Mouse (Mus musculus) ES-E14 (cell line): ENCODE results near the gene Cadm1.

Experiments used
- HCFC1 ChIP-seq: IDR thresholded peaks from 2 replicates; pipeline ENCODE4 v1.6.1; 2012; ENCODE audit warnings: low read length, inconsistent platforms, borderline replicate concordance; ENCODE audit not compliant: insufficient read depth
- MAFK ChIP-seq: IDR thresholded peaks from 2 replicates; pipeline ENCODE4 v1.6.1; 2014; ENCODE audit warnings: mild to moderate bottlenecking, low read depth, low read length, inconsistent platforms; ENCODE audit not compliant: insufficient read depth
- ZC3H11A ChIP-seq: IDR thresholded peaks from 2 replicates; pipeline ENCODE4 v1.6.1; 2012; ENCODE audit warnings: low read depth, mild to moderate bottlenecking, inconsistent platforms, low read length, borderline replicate concordance
- ZNF384 ChIP-seq: IDR thresholded peaks from 2 replicates; pipeline ENCODE4 v1.6.1; 2012; ENCODE audit warnings: low read depth, low read length, inconsistent platforms

DNA sequence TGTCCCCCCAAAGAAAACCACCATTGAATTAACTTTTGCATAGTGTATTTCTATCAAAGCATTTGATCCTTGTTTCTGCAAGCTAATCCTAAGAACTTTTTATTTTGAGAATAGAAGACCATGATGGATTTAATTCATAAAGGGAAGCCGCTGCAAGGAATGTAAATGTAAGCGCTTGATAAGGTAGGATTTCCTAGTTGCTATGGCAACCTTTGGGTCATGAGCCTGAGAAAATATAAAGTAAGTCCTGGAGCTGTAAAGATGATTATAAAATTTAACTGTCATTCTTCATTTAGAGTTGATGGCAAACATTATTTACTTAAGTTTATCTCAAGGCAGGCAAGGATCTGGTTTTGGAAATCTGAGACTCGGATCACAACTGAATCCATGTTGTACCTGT is 197.6 kb downstream of the Cadm1 start:
- TF ChIP-seq ZC3H11A (no peak), MAFK (no peak), ZNF384 (no peak), HCFC1 (no peak)
